In the genomic region with DNA sequence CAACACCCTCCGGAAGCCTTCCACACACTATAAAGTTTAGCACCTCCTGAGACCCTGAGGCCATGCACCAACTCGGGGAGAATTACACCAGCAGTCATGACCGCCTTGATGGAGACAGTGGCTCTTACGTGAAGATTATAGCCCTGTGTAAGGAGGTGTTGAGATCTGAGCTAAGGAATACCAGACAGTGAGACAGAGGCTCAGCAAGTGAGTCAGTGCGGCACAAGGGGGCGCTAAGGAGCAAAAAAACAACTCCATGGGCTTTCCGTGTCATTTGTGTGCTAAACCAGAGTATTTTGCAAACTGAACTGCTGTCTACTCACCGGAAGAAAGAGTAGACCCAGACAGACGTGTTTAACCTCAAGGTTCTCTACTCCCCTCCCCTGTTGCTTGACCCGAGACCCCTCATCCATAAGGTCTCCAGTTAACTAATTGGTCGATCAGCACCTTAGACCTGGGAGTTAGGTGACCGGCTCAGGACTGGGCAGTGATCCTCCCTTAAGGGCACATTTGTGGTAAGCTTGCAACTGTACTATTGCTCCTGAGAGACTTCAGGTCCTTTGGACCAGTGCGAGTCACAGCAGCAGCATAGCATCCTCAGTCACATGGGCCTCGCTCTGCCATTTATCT, we compare ENCODE assay signal across 8 mouse cellular contexts. TPM values are rescaled to one million over a fixed set of nuclear protein-coding genes. Genes with fewer than 3 reads are reported as not detected.
DNase-seq lines count a peak whose midpoint lies in the region; ATAC-seq and TF ChIP-seq lines count a peak whose summit lies in the region.

No protein-coding gene starts in this region.

- no peaks in the 10 kb centered on the region for H3K9me3 ChIP-seq in ES-E14 (ENCODE audit: control insufficient read depth, insufficient read depth, low read depth, low read length)
- H3K9me3 ChIP-seq in liver, postnatal 0 days (ENCODE audit: low read length), result no peaks in the 10 kb centered on the region

- no peaks in the 10 kb centered on the region for H3K36me3 ChIP-seq in ES-E14 (ENCODE audit: control insufficient read depth, insufficient read depth, low read length, poor library complexity, severe bottlenecking)
- no peaks in the 10 kb centered on the region for H3K36me3 ChIP-seq in kidney, adult 2 months (ENCODE audit: control insufficient read depth, insufficient read depth, low read length)
- no peaks in the 10 kb centered on the region for H3K36me3 ChIP-seq in liver, postnatal 0 days (replicated peaks; ENCODE audit: insufficient read depth, low read length)

- peak; percentile 64 for ATAC-seq in liver, postnatal 0 days

- in situ Hi-C loops in ES-E14 (cut with MboI; ENCODE audit: low sequenced_read_pairs in 2 of 2, unreplicated experiment in 2 of 2), result no loop called here

- no peak overlapping the region for H3K4me3 ChIP-seq in ES-E14 (ENCODE audit: insufficient read depth in 1 of 2, low read depth in 1 of 2, low read length in 2 of 2, poor library complexity in 1 of 2, severe bottlenecking in 1 of 2)
- no peak overlapping the region for H3K4me3 ChIP-seq in cerebellum, adult 2 months (replicated peaks; ENCODE audit: insufficient read depth, low read depth, low read length)
- H3K4me3 ChIP-seq in kidney, adult 2 months (ENCODE audit: insufficient read depth, low read depth, low read length), result no peak overlapping the region
- no peak overlapping the region for H3K4me3 ChIP-seq in liver, postnatal 0 days (ENCODE audit: low read depth, low read length)
- no peak overlapping the region for H3K4me3 ChIP-seq in olfactory bulb, adult 2 months (ENCODE audit: insufficient read depth, low read depth, low read length)

- peak; percentile 88 for TF ChIP-seq CTCF in cerebellum, adult 2 months (IDR thresholded peaks at IDR 0.05; ENCODE audit: borderline replicate concordance, insufficient read depth, low read depth, low read length)
- peak; percentile 90 for TF ChIP-seq CTCF in kidney, adult 2 months (conservative IDR thresholded peaks at IDR 0.05; ENCODE audit: insufficient read depth, insufficient read length, low read depth, low read length)
- peak; percentile 90 for TF ChIP-seq CTCF in liver, postnatal 0 days (IDR thresholded peaks at IDR 0.05; ENCODE audit: low read depth)
- peak; percentile 57; the same call in 1 of the 2 replicates for TF ChIP-seq CTCF in olfactory bulb, adult 2 months (IDR thresholded peaks at IDR 0.05; ENCODE audit: insufficient read depth, low read depth, low read length)

- 0 out of 2 replicates have a peak overlapping the region, but pooled peaks have one; percentile 24 for H3K9ac ChIP-seq in ES-E14 (ENCODE audit: insufficient read depth, low read depth, low read length, poor library complexity, severe bottlenecking)
- no peak overlapping the region for H3K9ac ChIP-seq in liver, postnatal 0 days (replicated peaks)

- TF ChIP-seq POLR2A in cerebellum, adult 2 months (IDR thresholded peaks at IDR 0.05; ENCODE audit: borderline replicate concordance, insufficient read depth, low read length), result no peak
- TF ChIP-seq POLR2A in kidney, adult 2 months (IDR thresholded peaks at IDR 0.05; ENCODE audit: low read depth, low read length), result no peak
- TF ChIP-seq POLR2A in olfactory bulb, adult 2 months (IDR thresholded peaks at IDR 0.05; ENCODE audit: insufficient read depth, low read depth, low read length), result no peak

- no peak overlapping the region for H3K27ac ChIP-seq in ES-E14 (ENCODE audit: insufficient read depth, low read depth, low read length, poor library complexity, severe bottlenecking)
- H3K27ac ChIP-seq in cerebellum, adult 2 months (ENCODE audit: insufficient read depth, low read length), result no peak overlapping the region
- H3K27ac ChIP-seq in kidney, adult 2 months (ENCODE audit: insufficient read depth, low read depth, low read length), result no peak overlapping the region
- H3K27ac ChIP-seq in liver, postnatal 0 days (ENCODE audit: low read depth), result no peak overlapping the region
- no peak overlapping the region for H3K27ac ChIP-seq in olfactory bulb, adult 2 months (ENCODE audit: insufficient read depth, low read depth, low read length)

- H3K27me3 ChIP-seq in cerebellum, adult 2 months (ENCODE audit: control insufficient read depth, insufficient read depth, low read length), result no peaks in the 10 kb centered on the region
- H3K27me3 ChIP-seq in kidney, adult 2 months (replicated peaks; ENCODE audit: control insufficient read depth, insufficient read depth, low read length), result no peaks in the 10 kb centered on the region
- no peaks in the 10 kb centered on the region for H3K27me3 ChIP-seq in liver, postnatal 0 days (ENCODE audit: insufficient read depth, low read length)

- WGBS in cerebellum, adult 2 months, result 44% methylated on average over 14 of the region's 14 CpGs
- 31% methylated on average over 14 of the region's 14 CpGs for WGBS in kidney, adult 2 months
- 37% methylated on average over 14 of the region's 14 CpGs for WGBS in liver, postnatal 0 days (ENCODE audit: insufficient replicate concordance)
- WGBS in olfactory bulb, adult 2 months, result 39% methylated on average over 14 of the region's 14 CpGs

- H3K4me2 ChIP-seq in liver, postnatal 0 days (ENCODE audit: low read depth, low read length), result no peak overlapping the region

- H3K4me1 ChIP-seq in ES-E14 (ENCODE audit: control insufficient read depth in 2 of 2, insufficient read depth in 2 of 2, low read length in 2 of 2, poor library complexity in 1 of 2), result peaks cover 9 to 13% of the 10 kb centered on the region in 2 experiments; a peak in 3 of 4 replicates
- no peaks in the 10 kb centered on the region for H3K4me1 ChIP-seq in cerebellum, adult 2 months (ENCODE audit: control insufficient read depth, insufficient read depth, low read length)
- H3K4me1 ChIP-seq in kidney, adult 2 months (ENCODE audit: control insufficient read depth, insufficient read depth, low read length), result no peaks in the 10 kb centered on the region; the same call in 1 of the 2 replicates
- H3K4me1 ChIP-seq in liver, postnatal 0 days (ENCODE audit: insufficient read depth), result peaks cover 11% of the 10 kb centered on the region; the same call in 1 of the 2 replicates
- H3K4me1 ChIP-seq in olfactory bulb, adult 2 months (ENCODE audit: control insufficient read depth, insufficient read depth, low read length), result peaks cover 6% of the 10 kb centered on the region

- peak; percentile 79 for DNase-seq in 3T3-L1 (ENCODE audit: low read depth, low spot score)
- DNase-seq in ES-E14 (ENCODE audit: low read depth, low spot score), result no peak
- DNase-seq in cerebellum, adult 2 months, result peak; percentile 69 to 82
- peak; percentile 70 to 71 for DNase-seq in frontal cortex, postnatal 36 days (ENCODE audit: low spot score in 2 of 2)
- peak; percentile 86 for DNase-seq in kidney, adult 2 months
- peak; percentile 88 for DNase-seq in liver, postnatal 0 days
- peak; percentile 57 for DNase-seq in urinary bladder, postnatal 10 days (ENCODE audit: low spot score)

- no peak for TF ChIP-seq EP300 in liver, postnatal 0 days (IDR thresholded peaks at IDR 0.05; ENCODE audit: low read depth)

TF ChIP-seq in ES-E14, 5 proteins besides CTCF, POLR2A, EP300 and RAD21:
- TF ChIP-seq ZNF384 (IDR thresholded peaks at IDR 0.05; ENCODE audit: low read depth, low read length), result no peak
- TF ChIP-seq CHD2 (IDR thresholded peaks at IDR 0.05; ENCODE audit: low read depth, low read length), result no peak
- TF ChIP-seq ZC3H11A (IDR thresholded peaks at IDR 0.05; ENCODE audit: borderline replicate concordance, low read depth, low read length), result peak; percentile 40; the same call in 1 of the 2 replicates
- TF ChIP-seq MAFK (IDR thresholded peaks at IDR 0.05; ENCODE audit: insufficient read depth, low read depth, low read length), result no peak
- TF ChIP-seq HCFC1 (IDR thresholded peaks at IDR 0.05; ENCODE audit: borderline replicate concordance, insufficient read depth, low read length), result no peak

RNA-seq across cellular contexts. Expression of a gene that starts 8.9 kb away (rescaled TPM):
- total RNA-seq in ES-E14 (2012; rRNA removed), result 16.0 and 21.2 TPM in 2 replicates
- 64.6 TPM in 2 replicates for polyA plus RNA-seq in cerebellum, adult 2 months (2012; rRNA removed)
- polyA plus RNA-seq in kidney, adult 2 months (2012; rRNA removed), result 14.0 and 14.7 TPM in 2 replicates
- 1.6 and 1.8 TPM in 2 replicates for polyA plus RNA-seq in liver, postnatal 0 days (2015; fragmentation: Nextera tagmentation; extraction: Ambion mirVana)
- not detected in 2 replicates for polyA plus RNA-seq in olfactory bulb, adult 2 months (2012; ENCODE audit: insufficient read depth, insufficient read length, low replicate concordance, missing spikeins)

RNA-seq across cellular contexts. Expression of a gene that starts 20.6 kb away (rescaled TPM):
- 148 and 177 TPM in 2 replicates for total RNA-seq in ES-E14 (2012; rRNA removed)
- 43.9 and 45.7 TPM in 2 replicates for polyA plus RNA-seq in cerebellum, adult 2 months (2012; rRNA removed)
- polyA plus RNA-seq in kidney, adult 2 months (2012; rRNA removed), result 91.4 and 110 TPM in 2 replicates
- polyA plus RNA-seq in liver, postnatal 0 days (2015; fragmentation: Nextera tagmentation; extraction: Ambion mirVana), result 276 and 291 TPM in 2 replicates
- 173 TPM in 1 of 2 replicates, not detected in the other for polyA plus RNA-seq in olfactory bulb, adult 2 months (2012; ENCODE audit: insufficient read depth, insufficient read length, low replicate concordance, missing spikeins)
